Mouse (Mus musculus): ENCODE data around the gene Il17rb.

The Il17rb gene

DNA sequence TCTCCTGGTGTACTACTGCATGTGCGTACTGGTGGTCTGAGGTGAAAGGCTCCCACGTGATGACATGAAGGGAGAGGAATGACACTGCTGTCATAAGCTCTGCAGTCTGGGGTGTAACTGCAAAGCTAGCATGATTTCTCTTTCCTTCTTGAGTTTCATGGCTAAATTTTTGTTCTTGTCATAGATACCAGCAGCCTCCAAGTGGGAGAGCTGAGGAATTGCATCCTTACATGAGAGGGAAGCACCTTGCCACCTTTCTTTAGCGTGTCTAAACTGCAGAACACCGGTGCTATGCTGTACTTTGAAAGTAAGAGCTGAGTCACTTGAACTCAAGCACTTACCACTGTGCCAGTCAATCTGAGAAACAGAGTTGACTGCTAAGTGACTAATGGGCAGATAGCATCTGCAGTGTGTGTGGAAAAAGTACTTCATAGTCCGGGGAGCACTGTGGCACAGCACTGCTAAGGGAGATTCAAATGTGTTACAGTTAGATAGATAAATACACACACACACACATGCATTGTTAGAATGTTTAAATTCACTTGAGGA lies 61.9 kb downstream of the Il17rb start:
- DNase-seq, result no peak
